In genomic region chr3:138239461-138239860, GRCm38 (mm10) we compare ENCODE assay signal across 24 mouse cellular contexts. TPM values are rescaled to one million over a fixed set of nuclear protein-coding genes. Genes with fewer than 3 reads are reported as not detected.
"Had no signal": no experiment of that assay in that cellular context is flagged by ENCODE, and none has a peak within 500 bp of the region (broad histone marks: within the 10 kb centered on the region; RNA-seq: fewer than 3 reads in every experiment).

No protein-coding gene starts in this region.

- H3K9me3 ChIP-seq: midbrain, embryonic 10.5 days; midbrain, embryonic 13.5 days; neural tube, embryonic 13.5 days; neural tube, embryonic 15.5 days had no signal

- H3K27me3 ChIP-seq: midbrain, embryonic 13.5 days; neural tube, embryonic 13.5 days; neural tube, embryonic 15.5 days had no signal

- H3K4me2 ChIP-seq: lung, embryonic 14.5 days; midbrain, embryonic 13.5 days; neural tube, embryonic 13.5 days; neural tube, embryonic 15.5 days had no signal

- H3K4me3 ChIP-seq: midbrain, embryonic 10.5 days; midbrain, embryonic 13.5 days; myocyte; neural tube, embryonic 13.5 days; neural tube, embryonic 15.5 days had no signal

- H3K36me3 ChIP-seq: midbrain, embryonic 10.5 days; midbrain, embryonic 13.5 days; neural tube, embryonic 13.5 days; neural tube, embryonic 15.5 days had no signal

- H3K27ac ChIP-seq: liver, embryonic 14.5 days; midbrain, embryonic 10.5 days; midbrain, embryonic 13.5 days; neural tube, embryonic 13.5 days; neural tube, embryonic 15.5 days had no signal

- ATAC-seq: midbrain, embryonic 13.5 days; midbrain, embryonic 16.5 days had no signal

- H3K9ac ChIP-seq: liver, embryonic 14.5 days; lung, embryonic 14.5 days; midbrain, embryonic 13.5 days; neural tube, embryonic 13.5 days; neural tube, embryonic 15.5 days had no signal

- DNase-seq: lung, adult 18-20 months; lung, embryonic 14.5 days; lung, postnatal 10 days; lung, postnatal 4 days; retina, postnatal 1 day; right cerebral cortex, adult 18-20 months; right cerebral cortex, postnatal 25 days; right cerebral cortex, postnatal 4 days; spleen, adult 18-20 months; thymus, adult 2 months; thymus, postnatal 14 days; thymus, postnatal 36 days had no signal

RNA-seq across cellular contexts. Expression of gene Adh1, which starts 21.3 kb away (rescaled TPM):
- total RNA-seq: megakaryocyte-erythroid progenitor cell, adult 5-6 weeks had no signal
- polyA plus RNA-seq: myocyte had no signal

RNA-seq across cellular contexts. Expression of gene Adh7, which starts 21.9 kb away (rescaled TPM):
- total RNA-seq: megakaryocyte, adult 5-6 weeks; megakaryocyte-erythroid progenitor cell, adult 5-6 weeks had no signal

RNA-seq across cellular contexts. Expression of gene 4930579F01Rik, which starts 45.8 kb away (rescaled TPM):
- total RNA-seq: megakaryocyte, adult 5-6 weeks; megakaryocyte-erythroid progenitor cell, adult 5-6 weeks had no signal
- polyA plus RNA-seq: liver, embryonic 14.5 days; liver, embryonic 16.5 days; midbrain, embryonic 10.5 days; midbrain, embryonic 13.5 days; midbrain, embryonic 16.5 days; myocyte; neural tube, embryonic 11.5 days; neural tube, embryonic 13.5 days; neural tube, embryonic 15.5 days; small intestine, adult 2 months; thymus, adult 2 months had no signal
